Mouse (Mus musculus) hindbrain, embryonic 13.5 days (tissue): Measurements from ENCODE around the gene Gm11037. TPM values are rescaled to one million over a fixed set of nuclear protein-coding genes. Genes with fewer than 3 reads are reported as not detected.
A peak's percentile ranks its signal among the peaks of the same experiment; 100 is the strongest.

Experiments used
- ATAC-seq: fragments of 200-750 bp; cut with Nextera tagmentation; 2 replicates; pipeline ENCODE4 v1.8.0; 2017; ENCODE audit warnings: moderate TSS enrichment; ENCODE audit not compliant: low FRiP score
- H3K27ac ChIP-seq: fragments of 300-500 bp; sonication (generic); 2 replicates; pipeline ENCODE4 v1.5.1; 2015; ENCODE audit warnings: inconsistent platforms, mild to moderate bottlenecking, moderate library complexity
- H3K27me3 ChIP-seq: fragments of 300-500 bp; sonication (generic); 2 replicates; pipeline ENCODE4 v1.6.1; 2015; ENCODE audit warnings: mild to moderate bottlenecking, inconsistent platforms
- H3K36me3 ChIP-seq: fragments of 300-500 bp; sonication (generic); 2 replicates; pipeline ENCODE4 v1.6.1; 2015; ENCODE audit warnings: mild to moderate bottlenecking, inconsistent platforms
- H3K4me1 ChIP-seq: fragments of 300-500 bp; sonication (generic); replicated peaks from 2 replicates; pipeline ENCODE4 v1.6.1; 2015; ENCODE audit warnings: inconsistent platforms
- H3K4me2 ChIP-seq: fragments of 300-500 bp; sonication (generic); 2 replicates; pipeline ENCODE4 v1.6.1; 2015; ENCODE audit warnings: inconsistent platforms, mild to moderate bottlenecking, moderate library complexity
- H3K4me3 ChIP-seq: fragments of 300-500 bp; sonication (generic); 2 replicates; pipeline ENCODE4 v1.5.1; 2015; ENCODE audit warnings: mild to moderate bottlenecking, inconsistent platforms
- H3K9ac ChIP-seq: fragments of 300-500 bp; sonication (generic); 2 replicates; pipeline ENCODE4 v1.6.1; 2015; ENCODE audit warnings: mild to moderate bottlenecking, inconsistent platforms
- H3K9me3 ChIP-seq: fragments of 300-500 bp; sonication (generic); 2 replicates; pipeline ENCODE4 v1.6.1; 2016; ENCODE audit warnings: inconsistent platforms
- WGBS: fragments of 180-500 bp; shearing (Covaris S2); methylation state at CpG from one replicate; pipeline ENCODE4 v1.1.7; 2015; 5-methylcytosine and 5-hydroxymethylcytosine counted together
- polyA plus RNA-seq: library from polyadenylated mRNA; unstranded; fragments of >200 nt; fragmentation: Nextera tagmentation; extraction: Ambion mirVana; gene quantifications from 2 replicates; pipeline ENCODE4 v1.2.1, GENCODE M21; 2015

The Gm11037 gene
- polyA plus RNA-seq, 1 experiment from 2014 or later: not detected

DNA sequence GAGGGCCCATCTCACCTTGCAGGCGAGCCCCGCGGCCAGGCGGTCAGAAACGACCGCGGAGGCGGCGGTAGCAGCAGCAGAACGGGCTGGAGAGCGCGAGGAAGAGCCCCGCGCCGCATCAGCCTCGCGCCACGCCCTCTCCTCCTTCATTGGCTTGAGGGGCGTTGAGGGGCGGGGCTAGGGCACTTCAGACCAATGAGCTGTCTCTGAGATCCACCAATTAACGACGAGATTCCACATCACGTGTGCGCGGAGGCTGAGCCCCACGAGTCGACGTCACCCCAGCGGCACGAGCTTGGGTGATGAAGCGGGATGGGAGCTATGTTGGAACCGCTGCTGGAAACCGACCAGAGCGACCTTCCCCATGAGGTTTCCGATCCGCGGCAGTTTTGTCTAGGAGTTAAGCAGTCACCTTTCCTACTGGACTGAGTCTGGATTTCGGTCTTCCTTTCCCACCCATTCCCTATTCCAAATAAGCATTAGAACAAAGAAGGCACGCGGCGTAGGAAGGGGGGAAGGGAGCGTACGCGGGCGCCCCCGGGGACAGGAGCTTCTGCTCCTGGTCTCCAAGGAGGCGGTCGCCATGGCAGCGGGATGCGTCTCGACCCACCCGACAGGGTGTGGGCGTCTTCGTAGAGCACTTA, 26.8 kb downstream of the Gm11037 start, which contains the start of gene 1700037H04Rik:
TSS of gene 1700037H04Rik (minus strand) at position 144 of the 644 bp plus-strand sequence.
- peak; percentile 97 for ATAC-seq
- H3K27me3 ChIP-seq: no peaks in the 10 kb centered on the region
- H3K9me3 ChIP-seq: peaks cover 5% of the 10 kb centered on the region; the same call in 1 of the 2 replicates
- H3K9ac ChIP-seq: peak within 1 kb of the TSS; percentile 88
- peak within 1 kb of the TSS; percentile 94 for H3K4me2 ChIP-seq
- H3K27ac ChIP-seq: peak within 1 kb of the TSS; percentile 97
- peaks cover 42% of the 10 kb centered on the region for H3K4me1 ChIP-seq
- peak within 1 kb of the TSS; percentile 59 for H3K4me3 ChIP-seq
- under 1% methylated on average over 54 of the region's 54 CpGs for WGBS
- H3K36me3 ChIP-seq: peaks cover 6% of the 10 kb centered on the region; the same call in 1 of the 2 replicates

DNA sequence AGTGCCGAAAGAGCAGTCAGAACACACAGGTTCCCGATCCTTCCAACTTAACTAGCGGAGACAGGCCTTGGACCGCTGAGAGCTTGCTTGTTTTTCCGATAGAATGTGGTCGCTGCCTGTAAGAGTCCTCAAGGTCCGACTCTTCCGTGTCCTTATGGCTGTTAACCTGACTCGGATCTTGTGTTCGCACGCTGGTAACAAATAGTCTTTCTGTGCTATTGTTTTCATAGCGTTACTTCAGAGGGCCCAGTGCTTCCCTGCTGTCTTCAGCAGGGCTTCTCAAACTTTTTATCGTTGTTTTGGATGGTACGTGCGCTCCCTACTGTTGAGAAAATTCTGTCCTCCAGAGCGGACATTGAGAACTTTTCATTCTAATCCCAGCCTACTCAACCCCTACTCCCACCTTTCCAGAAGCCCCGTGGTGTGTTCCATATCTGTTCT, 27.4 kb downstream of the Gm11037 start:
- Histone ChIP-seq H3K9me3 (peaks cover 5% of the 10 kb centered on the region; the same call in 1 of the 2 replicates), H3K36me3 (0 out of 2 replicates have a peak, but pooled peaks cover under 1% of the 10 kb centered on the region), H3K27me3 (no peaks in the 10 kb centered on the region), H3K4me3 (peak overlapping the region; percentile 59), H3K27ac (peak overlapping the region; percentile 97), H3K4me1 (peaks cover 42% of the 10 kb centered on the region), H3K9ac (peak overlapping the region; percentile 75), H3K4me2 (peak overlapping the region; percentile 94)
- ATAC-seq: no peak
- under 1% methylated on average over 17 of the region's 17 CpGs for WGBS

DNA sequence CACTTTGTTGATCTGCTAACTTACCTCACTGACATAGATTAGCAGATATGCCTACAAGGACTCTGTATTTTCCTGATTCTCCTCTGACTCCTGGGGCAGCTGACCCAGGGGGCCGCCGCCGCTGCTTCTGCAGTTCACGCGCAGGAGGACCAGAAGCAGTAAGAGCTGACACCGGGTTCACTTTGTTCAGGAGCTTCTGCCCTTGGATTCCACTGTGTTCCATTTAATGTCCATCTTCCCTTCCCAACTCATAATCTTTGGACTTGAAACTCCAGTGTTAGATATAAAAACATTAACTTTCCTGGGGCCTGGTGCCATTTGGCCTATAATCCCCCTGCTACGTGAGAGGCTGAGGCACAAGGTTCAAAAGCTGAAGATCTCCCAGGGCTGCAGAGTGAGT, 30.6 kb downstream of the Gm11037 start:
- H3K27ac ChIP-seq: no peak overlapping the region
- WGBS: 75% methylated on average over 7 of the region's 7 CpGs
- no peak overlapping the region for H3K9ac ChIP-seq
- peaks cover 12% of the 10 kb centered on the region for H3K4me1 ChIP-seq
- no peaks in the 10 kb centered on the region for H3K36me3 ChIP-seq
- peaks cover 5% of the 10 kb centered on the region; the same call in 1 of the 2 replicates for H3K9me3 ChIP-seq
- ATAC-seq: no peak
- H3K27me3 ChIP-seq: no peaks in the 10 kb centered on the region
- no peak overlapping the region for H3K4me3 ChIP-seq
- no peak overlapping the region for H3K4me2 ChIP-seq

DNA sequence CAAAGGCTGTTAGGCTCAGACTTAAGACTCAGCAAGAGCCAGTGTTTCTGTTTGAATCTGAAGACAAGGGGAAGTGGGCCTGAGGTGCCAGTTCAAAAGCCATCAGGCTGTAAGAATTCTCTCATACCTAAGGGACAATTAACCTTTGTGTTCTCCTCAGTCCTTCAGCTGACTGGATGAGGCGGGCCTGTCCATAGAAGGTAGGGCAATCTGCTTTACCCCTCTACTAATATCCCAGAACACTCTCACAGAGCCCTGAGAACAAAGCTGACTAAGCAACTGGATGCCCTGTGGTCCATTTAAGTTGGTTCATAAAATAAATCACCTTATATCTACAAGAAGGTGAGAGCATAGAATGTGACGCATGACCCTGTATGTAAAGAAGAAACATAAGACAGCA, 32.9 kb downstream of the Gm11037 start:
- Histone ChIP-seq H3K36me3 (peaks cover 5% of the 10 kb centered on the region; the same call in 1 of the 2 replicates), H3K9me3 (peaks cover 5% of the 10 kb centered on the region; the same call in 1 of the 2 replicates), H3K9ac (no peak overlapping the region), H3K27ac (no peak overlapping the region), H3K4me3 (no peak overlapping the region), H3K27me3 (peaks cover 10% of the 10 kb centered on the region), H3K4me2 (no peak overlapping the region), H3K4me1 (peaks cover 5% of the 10 kb centered on the region)
- no peak for ATAC-seq
- WGBS: 95% methylated on average over 2 of the region's 2 CpGs

DNA sequence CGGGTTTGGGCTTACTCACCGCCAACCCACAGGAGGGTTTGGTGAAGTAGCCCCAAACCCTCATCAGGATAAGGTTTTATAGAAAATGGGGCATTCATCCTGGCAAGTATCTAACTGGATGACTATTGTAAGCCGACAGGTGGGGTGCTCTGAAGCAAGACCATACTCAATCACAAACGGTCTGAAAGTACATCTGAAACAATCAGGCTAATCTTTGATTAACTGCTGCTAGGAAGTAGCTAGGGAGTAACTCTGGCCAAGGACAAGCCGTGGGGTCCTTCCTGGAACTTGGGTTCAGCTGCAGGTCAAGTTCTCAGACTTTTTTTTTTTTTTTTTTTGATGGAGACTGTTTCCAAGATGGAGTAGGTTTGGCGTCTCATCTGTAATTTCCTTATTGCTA, 34.7 kb downstream of the Gm11037 start:
- H3K27ac ChIP-seq: no peak overlapping the region
- ATAC-seq: no peak
- H3K27me3 ChIP-seq: peaks cover 28% of the 10 kb centered on the region
- peaks cover 5% of the 10 kb centered on the region; the same call in 1 of the 2 replicates for H3K9me3 ChIP-seq
- H3K36me3 ChIP-seq: peaks cover 12% of the 10 kb centered on the region; the same call in 1 of the 2 replicates
- 88% methylated on average over 6 of the region's 6 CpGs for WGBS
- H3K4me1 ChIP-seq: peaks cover 14% of the 10 kb centered on the region
- H3K9ac ChIP-seq: no peak overlapping the region
- H3K4me3 ChIP-seq: no peak overlapping the region
- H3K4me2 ChIP-seq: no peak overlapping the region

DNA sequence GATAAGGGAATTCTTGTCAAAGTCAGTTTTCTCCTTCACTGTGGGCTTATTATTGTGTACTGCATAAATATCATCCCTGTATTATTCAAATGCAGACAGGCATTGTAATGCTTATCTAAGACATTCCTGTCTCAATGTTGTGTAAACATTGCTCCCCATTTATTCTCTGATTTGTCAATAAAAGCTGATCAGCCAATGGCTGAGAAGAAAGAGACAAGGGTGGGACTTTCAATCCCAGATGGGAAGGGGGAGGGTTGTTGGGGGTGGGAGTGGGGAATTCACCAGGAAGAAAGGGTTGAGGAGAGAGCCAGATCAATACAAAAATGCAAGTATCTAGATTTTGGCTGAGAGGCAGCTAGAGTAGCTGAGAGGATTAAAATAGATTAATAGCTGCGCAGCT, 35.6 kb downstream of the Gm11037 start:
- no peak for ATAC-seq
- no peak overlapping the region for H3K4me2 ChIP-seq
- peaks cover 21% of the 10 kb centered on the region for H3K4me1 ChIP-seq
- H3K36me3 ChIP-seq: peaks cover 12% of the 10 kb centered on the region; the same call in 1 of the 2 replicates
- H3K4me3 ChIP-seq: no peak overlapping the region
- no peak overlapping the region for H3K27ac ChIP-seq
- H3K9me3 ChIP-seq: peaks cover 5% of the 10 kb centered on the region; the same call in 1 of the 2 replicates
- H3K9ac ChIP-seq: no peak overlapping the region
- peaks cover 36% of the 10 kb centered on the region for H3K27me3 ChIP-seq
- WGBS: 81% methylated on average over 1 of the region's 1 CpGs

DNA sequence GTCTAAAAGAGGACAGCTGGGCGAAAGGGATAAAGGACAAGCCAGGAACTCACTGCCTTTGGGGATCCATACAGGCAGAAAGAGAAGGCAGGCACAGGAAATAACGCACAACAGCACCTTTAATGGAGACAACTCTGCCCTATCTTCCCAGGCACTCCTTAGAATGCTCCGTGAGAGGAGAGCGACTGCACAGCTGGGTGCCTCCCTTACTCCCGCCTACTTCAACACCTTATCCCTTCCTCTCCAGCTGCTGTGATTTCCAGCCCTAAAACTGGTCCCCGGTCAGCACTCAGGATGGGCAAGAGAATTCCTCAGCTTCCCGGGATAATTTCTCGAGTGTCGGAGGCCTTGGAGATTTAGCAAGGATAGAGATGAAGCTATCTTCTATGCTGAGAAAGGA, 37.6 kb downstream of the Gm11037 start:
- Histone ChIP-seq H3K27ac (no peak overlapping the region), H3K9ac (0 out of 2 replicates have a peak overlapping the region, but pooled peaks have one; percentile 35), H3K4me1 (peaks cover 42% of the 10 kb centered on the region), H3K4me2 (peak overlapping the region; percentile 38; the same call in 1 of the 2 replicates), H3K4me3 (no peak overlapping the region), H3K27me3 (peaks cover 36% of the 10 kb centered on the region), H3K9me3 (no peaks in the 10 kb centered on the region), H3K36me3 (peaks cover 12% of the 10 kb centered on the region; the same call in 1 of the 2 replicates)
- no peak for ATAC-seq
- WGBS: 21% methylated on average over 9 of the region's 9 CpGs

DNA sequence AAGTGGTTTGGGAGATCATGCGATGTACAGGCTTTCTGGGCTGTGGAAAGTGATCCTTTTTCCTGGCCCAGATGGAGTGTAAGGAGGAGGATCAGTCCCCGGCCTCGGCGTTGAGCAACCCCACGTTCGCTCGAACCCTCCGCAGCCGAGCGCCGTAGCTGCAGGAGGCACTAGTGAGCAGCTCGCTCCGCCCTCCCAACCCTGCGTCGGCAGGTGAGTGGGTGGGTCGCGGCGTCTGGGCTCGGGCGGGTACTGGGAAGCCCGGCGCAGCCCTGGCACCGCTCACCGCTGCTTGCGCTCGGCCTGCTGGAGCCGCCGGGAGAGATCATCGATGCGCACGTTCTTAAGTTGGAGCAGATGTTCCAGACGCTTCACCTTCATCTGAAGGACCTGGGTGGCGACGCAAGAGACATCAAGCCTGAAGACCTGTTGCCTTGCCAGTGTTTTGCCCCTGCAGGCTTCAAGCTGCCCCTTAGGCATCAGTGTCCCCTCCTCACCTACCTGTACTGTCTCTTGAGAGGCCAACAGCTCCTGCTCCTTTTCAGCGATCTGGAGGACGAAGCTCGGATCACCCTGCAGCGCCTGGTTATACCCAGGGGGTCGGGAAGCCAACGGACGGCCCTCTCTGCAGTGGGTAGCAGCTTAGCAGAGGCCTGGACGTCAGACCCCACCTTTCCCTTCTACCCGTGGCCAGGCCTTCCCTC, 38.3 kb downstream of the Gm11037 start:
- no peak for ATAC-seq
- peak overlapping the region; percentile 35; the same call in 1 of the 2 replicates for H3K9ac ChIP-seq
- H3K4me2 ChIP-seq: peak overlapping the region; percentile 38
- no peaks in the 10 kb centered on the region for H3K9me3 ChIP-seq
- 7% methylated on average over 43 of the region's 43 CpGs for WGBS
- H3K27ac ChIP-seq: no peak overlapping the region
- H3K4me1 ChIP-seq: peaks cover 48% of the 10 kb centered on the region
- peaks cover 12% of the 10 kb centered on the region; the same call in 1 of the 2 replicates for H3K36me3 ChIP-seq
- peak overlapping the region; percentile 15; the same call in 1 of the 2 replicates for H3K4me3 ChIP-seq
- H3K27me3 ChIP-seq: peaks cover 36% of the 10 kb centered on the region

DNA sequence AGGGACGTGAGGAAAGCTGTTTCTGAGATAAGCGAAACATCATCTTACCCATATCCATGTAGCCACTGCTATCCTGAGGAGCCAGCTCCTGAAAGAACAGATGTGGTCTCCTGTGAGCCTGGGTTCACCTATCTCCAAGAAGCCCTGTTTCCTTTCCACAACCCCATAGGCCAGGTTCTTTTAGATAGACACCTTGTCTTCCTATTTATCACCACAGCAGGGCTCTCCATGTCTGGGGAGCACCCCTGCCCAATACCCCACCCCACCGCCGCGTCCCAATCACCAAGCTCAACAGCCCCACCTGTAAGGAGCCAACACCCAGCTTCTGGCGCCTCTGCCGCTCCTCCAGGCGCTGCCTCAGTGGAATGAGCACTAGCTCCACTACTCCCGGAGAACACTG, 39.0 kb downstream of the Gm11037 start:
- Histone ChIP-seq H3K4me2 (no peak overlapping the region), H3K4me1 (peaks cover 55% of the 10 kb centered on the region), H3K9ac (no peak overlapping the region), H3K27ac (no peak overlapping the region), H3K36me3 (peaks cover 15% of the 10 kb centered on the region; the same call in 1 of the 2 replicates), H3K27me3 (peaks cover 36% of the 10 kb centered on the region), H3K9me3 (no peaks in the 10 kb centered on the region), H3K4me3 (no peak overlapping the region)
- WGBS: 46% methylated on average over 9 of the region's 9 CpGs
- ATAC-seq: no peak

DNA sequence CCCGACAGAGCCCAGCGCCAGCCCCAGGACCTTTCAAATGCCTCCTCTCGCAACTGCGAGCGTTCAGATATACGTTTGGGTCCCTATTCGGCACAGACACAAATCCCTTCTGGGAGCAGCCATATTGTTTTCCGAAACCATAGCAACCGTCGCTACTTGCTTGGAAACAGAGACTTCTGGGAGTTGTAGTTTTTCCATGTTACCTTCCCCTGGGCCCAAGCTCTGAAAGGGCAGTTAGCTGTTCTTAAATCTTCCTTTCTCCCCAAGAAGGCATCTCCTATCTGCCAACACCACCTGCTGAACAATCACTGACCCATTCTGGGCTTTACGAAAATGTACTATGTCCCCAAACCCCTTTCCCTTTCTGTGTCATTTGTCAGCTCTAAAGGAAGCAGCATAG, 41.4 kb downstream of the Gm11037 start:
- peak overlapping the region; percentile 58 for H3K9ac ChIP-seq
- peak overlapping the region; percentile 79 for H3K4me2 ChIP-seq
- peaks cover 36% of the 10 kb centered on the region for H3K27me3 ChIP-seq
- peaks cover 73% of the 10 kb centered on the region for H3K4me1 ChIP-seq
- H3K27ac ChIP-seq: 0 out of 2 replicates have a peak overlapping the region, but pooled peaks have one; percentile 23
- H3K9me3 ChIP-seq: no peaks in the 10 kb centered on the region
- peak overlapping the region; percentile 42 for H3K4me3 ChIP-seq
- 5% methylated on average over 11 of the region's 11 CpGs for WGBS
- H3K36me3 ChIP-seq: peaks cover 15% of the 10 kb centered on the region; the same call in 1 of the 2 replicates
- peak; percentile 52 for ATAC-seq

DNA sequence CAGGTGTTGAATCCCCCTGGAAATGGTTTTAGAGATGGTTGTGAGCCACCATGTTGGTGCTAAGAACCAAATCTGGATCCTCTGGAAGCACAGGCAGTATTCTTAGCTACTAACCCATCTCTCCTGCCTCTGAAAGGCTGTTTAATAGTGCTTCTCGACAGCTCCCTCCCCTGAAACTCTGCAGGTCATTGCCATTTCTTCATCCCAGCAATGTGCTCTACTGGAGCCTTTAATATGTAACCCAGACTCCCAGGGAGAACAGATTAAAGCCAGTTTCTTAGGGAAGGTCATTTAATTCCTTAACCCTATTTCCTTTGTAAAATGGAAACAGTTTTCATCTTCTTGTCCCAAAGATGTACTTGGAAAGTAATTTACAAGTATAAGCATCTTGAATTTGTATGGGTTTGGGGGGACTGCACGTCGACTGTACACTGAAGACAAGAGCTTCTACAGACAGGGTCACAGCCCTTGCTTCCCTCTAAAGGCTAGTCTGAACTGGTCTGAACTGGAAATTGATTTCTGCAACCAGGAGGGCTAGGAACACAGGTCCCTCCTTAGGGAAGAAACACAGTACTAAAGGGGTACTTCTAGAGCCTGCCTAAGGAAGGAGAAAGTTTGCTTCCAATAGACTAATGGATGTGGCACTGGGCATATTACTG, 42.1 kb downstream of the Gm11037 start:
- H3K36me3 ChIP-seq: peaks cover 15% of the 10 kb centered on the region; the same call in 1 of the 2 replicates
- peak overlapping the region; percentile 30; the same call in 1 of the 2 replicates for H3K27ac ChIP-seq
- no peak overlapping the region for H3K4me2 ChIP-seq
- H3K9me3 ChIP-seq: no peaks in the 10 kb centered on the region
- H3K4me1 ChIP-seq: peaks cover 73% of the 10 kb centered on the region
- H3K27me3 ChIP-seq: peaks cover 34% of the 10 kb centered on the region
- H3K9ac ChIP-seq: no peak overlapping the region
- 75% methylated on average over 3 of the region's 3 CpGs for WGBS
- ATAC-seq: no peak
- H3K4me3 ChIP-seq: no peak overlapping the region
